Mouse (Mus musculus): ENCODE measurements at regions not wholly inside any gene's neighbourhood (a gene's known extent, or its start where the extent isn't known, plus 50 kb on each side); places are given as distances from the start of the nearest gene placed in this dataset.

DNA sequence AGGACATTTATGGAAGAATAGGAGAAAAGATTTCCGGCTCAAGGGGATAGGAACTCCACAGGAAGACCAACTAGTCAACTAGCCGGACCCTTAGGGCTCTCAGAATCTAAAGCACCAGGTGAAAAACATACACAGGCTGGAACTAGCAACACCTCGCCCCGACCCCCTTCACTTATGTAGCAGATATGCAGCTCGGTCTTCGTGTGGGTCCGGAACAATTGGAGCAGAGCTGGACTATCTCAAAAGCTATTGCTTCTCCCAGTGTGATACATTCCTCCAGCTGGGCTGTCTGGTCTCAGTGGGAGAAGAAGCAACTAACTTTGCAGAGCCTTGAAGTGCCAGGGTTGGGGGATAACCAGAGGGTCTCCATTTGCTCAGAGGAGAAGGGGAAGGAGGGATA lies 386.3 kb downstream of the Vgll3 start:
- 92% methylated on average over 7 of the region's 7 CpGs for WGBS
- H3K4me3 ChIP-seq (ENCODE audit: low read depth, low read length) = no peak overlapping the region
- DNase-seq (ENCODE audit: low spot score) (no peak), ATAC-seq (ENCODE audit: low FRiP score) (no peak)
- no peak overlapping the region for H3K27ac ChIP-seq (ENCODE audit: low read depth, low read length)
- H3K4me1 ChIP-seq (replicated peaks; ENCODE audit: control insufficient read depth, insufficient read depth, low read length) = no peaks in the 10 kb centered on the region
- H3K27me3 ChIP-seq (ENCODE audit: control insufficient read depth, insufficient read depth, low read length) = no peaks in the 10 kb centered on the region
- H3K4me2 ChIP-seq (replicated peaks; ENCODE audit: low read depth, low read length) = no peak overlapping the region
- no peaks in the 10 kb centered on the region for H3K9me3 ChIP-seq (ENCODE audit: control insufficient read depth, low read length)
- no peak overlapping the region for H3K9ac ChIP-seq (ENCODE audit: low read depth, low read length)
- no peaks in the 10 kb centered on the region for H3K36me3 ChIP-seq (ENCODE audit: control insufficient read depth, insufficient read depth, low read length)

Data from hindbrain, embryonic 11.5 days (tissue).